Mouse (Mus musculus) heart, embryonic 13.5 days (tissue): Measurements from ENCODE around the gene Ttc6. TPM values are rescaled to one million over a fixed set of nuclear protein-coding genes. Genes with fewer than 3 reads are reported as not detected.

ENCODE experiments used
- ATAC-seq: fragments of 200-750 bp; cut with Nextera tagmentation; 2 replicates; pipeline ENCODE4 v1.8.0; 2017; ENCODE audit warnings: moderate TSS enrichment; ENCODE audit not compliant: insufficient number of reproducible peaks, low FRiP score, low TSS enrichment; ENCODE audit errors: extremely low read depth
- H3K27ac ChIP-seq: fragments of 300-500 bp; sonication (generic); replicated peaks from 2 replicates; pipeline ENCODE4 v1.5.1; 2015; ENCODE audit warnings: moderate library complexity, mild to moderate bottlenecking, inconsistent platforms
- H3K27me3 ChIP-seq: fragments of 300-500 bp; sonication (generic); replicated peaks from 2 replicates; pipeline ENCODE4 v1.6.1; 2015; ENCODE audit warnings: mild to moderate bottlenecking, inconsistent platforms
- H3K36me3 ChIP-seq: fragments of 300-500 bp; sonication (generic); 2 replicates; pipeline ENCODE4 v1.6.1; 2015; ENCODE audit warnings: mild to moderate bottlenecking, inconsistent platforms
- H3K4me1 ChIP-seq: fragments of 300-500 bp; sonication (generic); 2 replicates; pipeline ENCODE4 v1.6.1; 2015; ENCODE audit warnings: inconsistent platforms
- H3K4me2 ChIP-seq: fragments of 300-500 bp; sonication (generic); 2 replicates; pipeline ENCODE4 v1.6.1; 2015; ENCODE audit warnings: inconsistent platforms, mild to moderate bottlenecking, moderate library complexity
- H3K4me3 ChIP-seq: fragments of 300-500 bp; sonication (generic); 2 replicates; pipeline ENCODE4 v1.5.1; 2015; ENCODE audit warnings: moderate library complexity, mild to moderate bottlenecking, inconsistent platforms
- H3K9ac ChIP-seq: fragments of 300-500 bp; sonication (generic); 2 replicates; pipeline ENCODE4 v1.6.1; 2015; ENCODE audit warnings: inconsistent platforms, mild to moderate bottlenecking, moderate library complexity
- H3K9me3 ChIP-seq: fragments of 300-500 bp; sonication (generic); 2 replicates; pipeline ENCODE4 v1.6.1; 2016; ENCODE audit warnings: inconsistent platforms
- WGBS: fragments of 180-500 bp; shearing (Covaris S2); methylation state at CpG from one replicate; pipeline ENCODE4 v1.1.7; 2015; ENCODE audit warnings: mixed read lengths; 5-methylcytosine and 5-hydroxymethylcytosine counted together
- polyA plus RNA-seq: library from polyadenylated mRNA; unstranded; fragments of >200 nt; fragmentation: Nextera tagmentation; extraction: Ambion mirVana; gene quantifications from 2 replicates; pipeline ENCODE4 v1.2.1, GENCODE M21; 2015

Ttc6 gene
- polyA plus RNA-seq, 1 experiment from 2014 or later: 0.60 TPM

DNA sequence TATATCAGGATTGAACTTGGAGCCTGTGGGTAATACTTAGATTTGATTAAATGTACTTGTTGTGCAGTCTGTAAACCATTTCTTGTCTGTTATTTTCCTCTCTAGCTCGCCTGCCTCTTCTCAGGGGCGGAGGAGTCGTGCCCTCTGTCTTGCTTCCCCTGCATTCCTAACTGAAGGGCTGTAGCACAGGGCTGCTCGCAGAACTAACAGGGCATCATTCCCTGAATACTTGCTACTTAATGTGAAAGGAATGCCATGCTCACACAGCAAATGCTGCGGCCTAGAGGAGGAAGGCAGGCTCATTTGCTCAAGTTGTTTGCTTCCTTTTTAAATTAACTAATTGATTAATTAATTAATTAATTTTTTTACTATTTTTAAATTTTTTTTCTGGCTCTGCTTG is 43.7 kb downstream of the Ttc6 start:
- H3K27ac ChIP-seq: peak overlapping the region; percentile 37; the same call in 1 of the 2 replicates
- H3K4me2 ChIP-seq: no peak overlapping the region
- H3K36me3 ChIP-seq: no peaks in the 10 kb centered on the region
- 29% methylated on average over 5 of the region's 5 CpGs for WGBS
- no peak overlapping the region for H3K4me3 ChIP-seq
- no peaks in the 10 kb centered on the region for H3K27me3 ChIP-seq
- ATAC-seq: peak; percentile 42
- H3K4me1 ChIP-seq: peaks cover 7% of the 10 kb centered on the region; the same call in 1 of the 2 replicates
- H3K9ac ChIP-seq: no peak overlapping the region
- no peaks in the 10 kb centered on the region for H3K9me3 ChIP-seq

DNA sequence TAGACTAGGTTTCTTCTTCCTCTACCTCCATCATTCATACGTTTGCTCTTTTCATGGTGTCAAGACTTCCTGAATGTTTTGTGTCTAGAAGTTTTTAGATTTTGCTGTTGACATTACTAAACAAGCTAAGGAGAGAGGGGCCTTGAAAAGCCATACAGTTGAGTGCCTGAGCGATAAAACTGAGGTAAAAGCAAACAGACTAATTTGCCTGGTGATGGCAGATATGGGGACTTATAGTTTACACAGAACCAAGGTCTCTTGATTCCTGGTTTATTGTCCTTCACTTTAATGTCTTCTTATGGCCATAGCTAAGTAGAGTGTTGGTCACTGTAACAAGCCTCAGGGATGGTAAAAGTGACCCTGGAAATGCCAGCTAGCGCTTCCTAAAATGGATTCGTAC is 51.2 kb downstream of the Ttc6 start:
- H3K36me3 ChIP-seq: no peaks in the 10 kb centered on the region
- no peak for ATAC-seq
- H3K4me3 ChIP-seq: no peak overlapping the region
- 78% methylated on average over 4 of the region's 4 CpGs for WGBS
- no peak overlapping the region for H3K27ac ChIP-seq
- H3K4me1 ChIP-seq: no peaks in the 10 kb centered on the region
- no peak overlapping the region for H3K4me2 ChIP-seq
- H3K9ac ChIP-seq: no peak overlapping the region
- no peaks in the 10 kb centered on the region for H3K9me3 ChIP-seq
- no peaks in the 10 kb centered on the region for H3K27me3 ChIP-seq

DNA sequence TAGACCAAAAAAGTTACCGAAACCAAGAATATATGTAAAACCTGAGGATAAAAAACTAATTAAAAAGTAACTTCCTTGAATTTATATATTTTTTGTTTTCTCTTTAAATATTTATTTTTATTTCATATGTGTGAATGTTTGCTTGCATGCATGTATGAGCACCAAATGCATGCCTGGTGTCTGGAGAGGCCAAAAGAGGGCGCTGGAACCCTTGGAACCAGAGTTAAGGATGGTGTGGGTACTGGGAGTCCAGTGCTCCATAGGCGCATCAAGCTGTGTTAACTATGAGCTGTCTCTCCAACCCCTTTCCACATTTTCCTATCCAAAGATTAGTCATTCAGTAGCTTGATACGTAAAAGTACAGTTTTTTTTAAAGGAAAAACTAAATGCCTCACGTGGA is 58.1 kb downstream of the Ttc6 start:
- no peaks in the 10 kb centered on the region for H3K36me3 ChIP-seq
- peaks cover 12% of the 10 kb centered on the region for H3K4me1 ChIP-seq
- no peaks in the 10 kb centered on the region for H3K27me3 ChIP-seq
- no peak overlapping the region for H3K4me3 ChIP-seq
- no peak for ATAC-seq
- H3K27ac ChIP-seq: no peak overlapping the region
- WGBS: 67% methylated on average over 5 of the region's 5 CpGs
- H3K9me3 ChIP-seq: no peaks in the 10 kb centered on the region
- H3K4me2 ChIP-seq: no peak overlapping the region
- no peak overlapping the region for H3K9ac ChIP-seq

DNA sequence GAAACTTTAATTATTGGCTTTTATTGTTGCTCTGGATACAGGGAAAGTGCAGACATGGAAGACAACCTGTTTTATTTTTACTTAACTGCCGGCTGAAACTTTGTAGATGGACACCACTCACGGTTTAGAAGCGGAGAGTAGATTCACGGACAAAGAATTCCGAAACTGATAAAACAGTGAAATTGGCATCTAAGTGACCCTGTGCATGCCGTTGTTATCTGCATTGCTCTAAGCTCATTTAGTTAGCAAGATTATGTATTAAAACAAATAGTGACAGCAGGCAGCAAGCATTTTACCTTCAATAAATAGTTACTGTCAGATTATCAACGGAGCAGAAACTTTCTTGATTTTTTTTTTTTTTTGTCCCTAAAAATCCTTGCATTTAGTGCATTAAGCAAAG is 59.4 kb downstream of the Ttc6 start:
- Histone ChIP-seq H3K9ac (no peak overlapping the region), H3K4me1 (peaks cover 12% of the 10 kb centered on the region), H3K36me3 (no peaks in the 10 kb centered on the region), H3K4me2 (peak overlapping the region; percentile 51), H3K27me3 (no peaks in the 10 kb centered on the region), H3K4me3 (no peak overlapping the region), H3K9me3 (no peaks in the 10 kb centered on the region), H3K27ac (no peak overlapping the region)
- ATAC-seq: no peak
- 12% methylated on average over 7 of the region's 7 CpGs for WGBS

GRCm38 (mm10) chr12:57624011-57624608 is 60.2 kb downstream of the Ttc6 start:
- Histone ChIP-seq H3K27me3 (no peaks in the 10 kb centered on the region), H3K9ac (no peak overlapping the region), H3K4me1 (peaks cover 12% of the 10 kb centered on the region), H3K27ac (no peak overlapping the region), H3K36me3 (no peaks in the 10 kb centered on the region), H3K9me3 (no peaks in the 10 kb centered on the region), H3K4me3 (no peak overlapping the region), H3K4me2 (peak overlapping the region; percentile 20; the same call in 1 of the 2 replicates)
- 25% methylated on average over 4 of the region's 4 CpGs for WGBS
- no peak for ATAC-seq

DNA sequence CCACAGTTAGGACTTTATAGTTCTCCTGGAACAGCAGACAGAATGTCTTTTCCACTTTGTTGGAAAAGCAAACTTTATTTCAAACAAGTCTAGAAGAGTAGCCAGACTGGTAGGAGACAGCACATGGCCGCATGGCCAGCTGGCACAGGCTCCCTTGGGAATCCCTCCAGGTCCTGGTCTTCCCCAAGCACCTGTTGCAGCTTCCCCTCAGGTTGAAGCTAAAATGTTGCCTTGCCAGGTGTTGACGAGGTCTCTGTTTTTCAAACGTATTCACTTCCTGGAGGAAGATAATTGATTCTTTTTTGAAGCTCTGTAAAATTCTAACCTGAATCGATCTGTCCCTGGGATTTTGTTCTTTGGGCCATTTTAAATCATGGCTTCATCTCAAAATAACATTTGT is 86.1 kb downstream of the Ttc6 start:
- Histone ChIP-seq H3K4me2 (no peak overlapping the region), H3K36me3 (no peaks in the 10 kb centered on the region), H3K9me3 (peaks cover 7% of the 10 kb centered on the region), H3K27ac (no peak overlapping the region), H3K4me1 (no peaks in the 10 kb centered on the region), H3K27me3 (no peaks in the 10 kb centered on the region), H3K4me3 (no peak overlapping the region), H3K9ac (no peak overlapping the region)
- 78% methylated on average over 4 of the region's 4 CpGs for WGBS
- no peak for ATAC-seq

GRCm38 (mm10) chr12:57650677-57651076 is 86.8 kb downstream of the Ttc6 start:
- 72% methylated on average over 8 of the region's 8 CpGs for WGBS
- H3K9me3 ChIP-seq: peaks cover 7% of the 10 kb centered on the region
- no peak overlapping the region for H3K4me2 ChIP-seq
- no peaks in the 10 kb centered on the region for H3K4me1 ChIP-seq
- no peak for ATAC-seq
- H3K27ac ChIP-seq: no peak overlapping the region
- no peak overlapping the region for H3K9ac ChIP-seq
- H3K36me3 ChIP-seq: no peaks in the 10 kb centered on the region
- H3K27me3 ChIP-seq: no peaks in the 10 kb centered on the region
- H3K4me3 ChIP-seq: no peak overlapping the region

DNA sequence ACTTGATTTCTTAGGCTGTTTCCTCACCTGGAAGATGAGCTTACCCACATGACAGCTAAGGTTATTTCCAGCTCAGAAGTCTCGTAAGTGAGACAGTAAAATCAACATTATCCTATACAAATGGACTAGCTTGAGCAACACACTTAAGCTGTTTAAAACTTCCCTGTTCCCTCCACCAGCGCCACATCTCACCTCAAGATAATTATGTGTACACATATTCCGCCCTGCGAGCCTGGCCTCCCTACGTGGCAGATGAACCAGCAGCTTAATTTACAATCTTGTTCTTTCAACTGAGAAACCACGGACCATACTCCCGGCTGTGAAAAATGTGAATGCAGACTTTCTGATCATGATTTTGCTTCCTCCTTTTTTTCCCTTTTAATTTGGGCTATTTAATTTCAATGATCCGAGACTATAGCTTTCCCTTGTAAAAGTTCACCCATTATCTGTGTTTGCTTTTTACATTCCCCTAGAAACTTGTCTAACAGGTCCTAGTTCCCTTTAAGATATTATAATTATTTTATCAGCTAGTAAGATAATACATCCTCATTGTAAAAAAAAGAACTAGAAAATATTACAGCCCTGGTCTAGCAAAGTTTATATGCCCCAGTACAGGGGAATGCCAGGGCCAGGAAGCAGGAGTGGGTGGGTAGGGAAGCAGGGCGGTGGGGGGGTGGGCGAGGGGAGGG is 99.2 kb downstream of the Ttc6 start:
- Histone ChIP-seq H3K4me2 (no peak overlapping the region), H3K9me3 (no peaks in the 10 kb centered on the region), H3K27ac (no peak overlapping the region), H3K36me3 (no peaks in the 10 kb centered on the region), H3K4me3 (no peak overlapping the region), H3K27me3 (no peaks in the 10 kb centered on the region), H3K9ac (no peak overlapping the region), H3K4me1 (peaks cover 11% of the 10 kb centered on the region)
- ATAC-seq: no peak
- WGBS: 70% methylated on average over 10 of the region's 10 CpGs

GRCm38 (mm10) chr12:57672414-57672813 is 108.5 kb downstream of the Ttc6 start:
- H3K4me2 ChIP-seq: no peak overlapping the region
- H3K36me3 ChIP-seq: no peaks in the 10 kb centered on the region
- no peak for ATAC-seq
- H3K4me3 ChIP-seq: no peak overlapping the region
- 56% methylated on average over 2 of the region's 2 CpGs for WGBS
- no peaks in the 10 kb centered on the region for H3K4me1 ChIP-seq
- no peak overlapping the region for H3K9ac ChIP-seq
- no peaks in the 10 kb centered on the region for H3K9me3 ChIP-seq
- no peak overlapping the region for H3K27ac ChIP-seq
- no peaks in the 10 kb centered on the region for H3K27me3 ChIP-seq

DNA sequence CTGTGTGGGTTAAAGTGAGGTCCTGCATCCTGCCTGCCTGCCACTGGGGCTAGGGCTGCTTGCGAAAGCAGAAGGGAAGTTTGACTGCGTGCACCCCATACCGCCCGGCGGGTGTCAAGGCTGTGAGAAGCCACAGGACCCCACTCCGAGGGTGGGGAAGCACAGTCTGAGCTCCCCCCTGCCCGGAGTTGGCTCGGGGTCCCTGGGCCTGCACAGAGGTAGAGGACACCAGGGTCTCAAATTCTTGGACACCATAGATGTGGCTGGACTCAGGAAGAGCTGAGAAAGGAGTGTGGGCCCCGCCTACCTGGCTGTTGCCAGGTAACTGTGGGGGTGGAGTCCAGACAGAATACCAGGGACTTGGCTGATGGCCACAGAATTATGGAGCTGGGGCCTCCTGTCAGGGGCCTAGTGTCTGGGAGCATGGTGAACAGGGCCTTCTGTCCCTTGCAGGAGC is 121.1 kb downstream of the Ttc6 start:
- Histone ChIP-seq H3K4me3 (peak overlapping the region; percentile 26; the same call in 1 of the 2 replicates), H3K4me2 (peak overlapping the region; percentile 39), H3K9me3 (no peaks in the 10 kb centered on the region), H3K27me3 (no peaks in the 10 kb centered on the region), H3K4me1 (peaks cover 7% of the 10 kb centered on the region), H3K36me3 (no peaks in the 10 kb centered on the region), H3K9ac (no peak overlapping the region), H3K27ac (no peak overlapping the region)
- ATAC-seq: no peak; the same call in 1 of the 2 replicates
- 42% methylated on average over 9 of the region's 9 CpGs for WGBS

DNA sequence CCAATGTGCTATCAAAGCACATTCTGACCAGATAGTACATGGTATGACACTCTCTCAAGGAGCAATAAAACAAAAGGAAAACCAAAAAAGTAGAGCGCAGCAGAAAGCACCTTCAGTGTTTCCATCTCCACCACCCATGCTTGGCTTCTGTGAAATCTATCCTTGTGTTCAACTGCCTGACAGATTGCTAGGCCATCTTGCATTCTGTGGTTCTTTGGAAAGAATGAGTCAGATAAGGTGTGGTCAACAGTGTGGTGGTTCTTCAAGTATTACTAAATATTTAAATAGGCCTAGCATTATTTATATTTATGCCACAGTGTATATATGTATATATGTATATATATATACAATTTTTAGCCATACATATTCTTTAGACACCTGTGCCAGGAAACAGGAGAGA is 146.1 kb downstream of the Ttc6 start:
- WGBS: 85% methylated on average over 1 of the region's 1 CpGs

DNA sequence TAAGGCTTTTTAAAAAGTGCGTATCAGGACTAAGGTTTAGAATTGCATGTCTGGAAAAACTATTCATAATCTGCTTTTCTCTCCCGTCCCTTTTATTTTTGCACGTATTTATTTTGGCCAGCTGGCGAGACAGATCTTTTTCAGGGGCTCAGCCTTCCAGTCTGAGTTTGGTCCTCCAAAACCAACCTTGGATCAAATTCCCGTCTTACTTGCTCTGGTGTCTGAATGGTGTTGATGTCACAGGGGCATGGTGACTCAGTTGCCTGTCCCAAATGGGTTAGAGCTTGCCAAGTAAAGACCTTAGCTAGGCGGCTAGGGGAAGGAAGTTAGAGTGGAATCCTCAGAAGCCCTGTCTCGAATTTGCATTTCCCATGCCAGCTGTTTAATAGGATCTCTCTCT is 200.8 kb downstream of the Ttc6 start:
- H3K27me3 ChIP-seq: no peaks in the 10 kb centered on the region
- H3K9ac ChIP-seq: no peak overlapping the region
- no peaks in the 10 kb centered on the region for H3K36me3 ChIP-seq
- H3K27ac ChIP-seq: no peak overlapping the region
- no peaks in the 10 kb centered on the region for H3K9me3 ChIP-seq
- 68% methylated on average over 7 of the region's 7 CpGs for WGBS
- no peaks in the 10 kb centered on the region for H3K4me1 ChIP-seq
- no peak overlapping the region for H3K4me2 ChIP-seq
- ATAC-seq: no peak
- H3K4me3 ChIP-seq: no peak overlapping the region

More for the DNA sequence above, 146.1 kb downstream of the Ttc6 start:
- no peaks in the 10 kb centered on the region for H3K9me3 ChIP-seq
- no peak for ATAC-seq
- H3K4me3 ChIP-seq: no peak overlapping the region
- no peak overlapping the region for H3K27ac ChIP-seq
- H3K4me2 ChIP-seq: no peak overlapping the region
- no peaks in the 10 kb centered on the region for H3K36me3 ChIP-seq
- H3K9ac ChIP-seq: no peak overlapping the region
- H3K4me1 ChIP-seq: no peaks in the 10 kb centered on the region
- H3K27me3 ChIP-seq: no peaks in the 10 kb centered on the region
